Mouse (Mus musculus) CH12.LX (cell line): ENCODE data around the gene Tmem184a. TPM values are rescaled to one million over a fixed set of nuclear protein-coding genes. Genes with fewer than 3 reads are reported as not detected.
A peak's percentile ranks its signal among the peaks of the same experiment; 100 is the strongest.

Experiments used
- DNase-seq: peaks from one replicate; pipeline ENCODE4 v3.0.0-alpha.2; 2013; ENCODE audit errors: extremely low read depth
- H3K27ac ChIP-seq: 2 replicates; pipeline ENCODE4 v1.5.1; 2012; ENCODE audit warnings: low read depth, mild to moderate bottlenecking, control low read depth, moderate library complexity; ENCODE audit not compliant: insufficient read depth
- H3K27me3 ChIP-seq: replicated peaks from 2 replicates; pipeline ENCODE3; 2012; ENCODE audit warnings: inconsistent platforms
- H3K36me3 ChIP-seq, 2 experiments: replicated peaks in 1 of 2; 2 replicates each; pipeline versions ENCODE3 to v1.6.1; 2012; ENCODE audit warnings: inconsistent platforms in 1 of 2, low read length in 1 of 2, mild to moderate bottlenecking in 1 of 2, mixed read lengths in 1 of 2, moderate library complexity in 1 of 2; ENCODE audit not compliant: control insufficient read depth in 1 of 2, insufficient read depth in 1 of 2
- H3K4me1 ChIP-seq, 2 experiments: 2 replicates each; pipeline ENCODE4 v1.6.1; 2012; ENCODE audit warnings: inconsistent platforms in 1 of 2, moderate library complexity in 1 of 2; ENCODE audit not compliant: insufficient read depth in 2 of 2, control insufficient read depth in 1 of 2
- H3K4me2 ChIP-seq: 2 replicates; pipeline ENCODE4 v1.6.1; 2012; ENCODE audit warnings: low read depth, mild to moderate bottlenecking, control low read depth; ENCODE audit not compliant: poor library complexity, insufficient read depth, severe bottlenecking
- H3K4me3 ChIP-seq, 3 experiments: fragments of 150-350 bp in 1 of 3; sonication (generic) in 1 of 3; replicated peaks in 1 of 3; 2 replicates each; pipeline versions ENCODE3 to v1.5.1; 2011 to 2012; ENCODE audit warnings: low read depth in 2 of 3, low read length in 2 of 3, mild to moderate bottlenecking in 2 of 3, moderate library complexity in 2 of 3, control low read depth in 1 of 3, improper control_type of control experiment in 1 of 3, inconsistent platforms in 1 of 3, mixed read lengths in 1 of 3; ENCODE audit not compliant: poor library complexity in 1 of 3
- H3K79me2 ChIP-seq: replicated peaks from 2 replicates; pipeline ENCODE4 v1.6.1; 2012; ENCODE audit warnings: mild to moderate bottlenecking, moderate library complexity; ENCODE audit not compliant: control insufficient read depth, poor library complexity, insufficient read depth, severe bottlenecking; ENCODE audit errors: extremely low read depth
- H3K9ac ChIP-seq: 2 replicates; pipeline ENCODE4 v1.6.1; 2012; ENCODE audit warnings: low read depth, mild to moderate bottlenecking, control low read depth, moderate library complexity; ENCODE audit not compliant: insufficient read depth
- H3K9me3 ChIP-seq: replicated peaks from 2 replicates; pipeline ENCODE3; 2012; ENCODE audit warnings: low read length, inconsistent platforms, mixed read lengths
- CHD1 ChIP-seq: IDR thresholded peaks from 2 replicates; pipeline ENCODE4 v1.6.1; 2012; ENCODE audit warnings: low read depth, low read length, improper control_type of control experiment, inconsistent platforms
- CHD2 ChIP-seq: IDR thresholded peaks from 2 replicates; pipeline ENCODE4 v1.6.1; 2011; ENCODE audit warnings: low read length, improper control_type of control experiment
- CTCF ChIP-seq, 2 experiments: IDR thresholded peaks in 1 of 2; conservative IDR thresholded peaks in 1 of 2; 2 replicates each; pipeline ENCODE4 v1.5.1; 2011 to 2012; ENCODE audit warnings: low read depth in 2 of 2, low read length in 2 of 2, improper control_type of control experiment in 1 of 2, inconsistent platforms in 1 of 2, mild to moderate bottlenecking in 1 of 2, moderate library complexity in 1 of 2
- ELF1 ChIP-seq: IDR thresholded peaks from 2 replicates; pipeline ENCODE4 v1.6.1; 2014; ENCODE audit warnings: low read depth, mild to moderate bottlenecking, inconsistent platforms, low read length, improper control_type of control experiment
- ETS1 ChIP-seq: conservative IDR thresholded peaks from 2 replicates; pipeline ENCODE4 v1.6.1; 2012; ENCODE audit warnings: low read depth, mild to moderate bottlenecking, inconsistent platforms, low read length, improper control_type of control experiment, moderate library complexity
- GABPA ChIP-seq: IDR thresholded peaks from 2 replicates; pipeline ENCODE4 v1.6.1; 2012; ENCODE audit warnings: low read depth, low read length, improper control_type of control experiment, inconsistent platforms; ENCODE audit not compliant: insufficient replicate concordance
- HCFC1 ChIP-seq: IDR thresholded peaks from 2 replicates; pipeline ENCODE4 v1.6.1; 2012; ENCODE audit warnings: low read depth, mild to moderate bottlenecking, inconsistent platforms, low read length, improper control_type of control experiment
- IRF4 ChIP-seq: IDR thresholded peaks from 2 replicates; pipeline ENCODE4 v1.6.1; 2014; ENCODE audit warnings: low read depth, mild to moderate bottlenecking, inconsistent platforms, low read length, improper control_type of control experiment
- JUND ChIP-seq: conservative IDR thresholded peaks from 2 replicates; pipeline ENCODE4 v1.6.1; 2011; ENCODE audit warnings: low read depth, low read length, improper control_type of control experiment
- KAT2A ChIP-seq: IDR thresholded peaks from 2 replicates; pipeline ENCODE4 v1.6.1; 2012; ENCODE audit warnings: low read length, improper control_type of control experiment, inconsistent platforms; ENCODE audit not compliant: insufficient replicate concordance
- MAZ ChIP-seq: IDR thresholded peaks from 2 replicates; pipeline ENCODE4 v1.6.1; 2012; ENCODE audit warnings: low read depth, mild to moderate bottlenecking, inconsistent platforms, low read length, improper control_type of control experiment, moderate library complexity
- MEF2A ChIP-seq: IDR thresholded peaks from 2 replicates; pipeline ENCODE4 v1.6.1; 2014; ENCODE audit warnings: low read depth, mild to moderate bottlenecking, inconsistent platforms, low read length, improper control_type of control experiment, borderline replicate concordance
- MYC ChIP-seq: IDR thresholded peaks from 2 replicates; pipeline ENCODE4 v1.6.1; 2011; ENCODE audit warnings: low read depth, mild to moderate bottlenecking, improper control_type of control experiment, low read length
- NELFE ChIP-seq: IDR thresholded peaks from 2 replicates; pipeline ENCODE4 v1.6.1; 2011; ENCODE audit warnings: low read depth, low read length, improper control_type of control experiment
- POLR2A ChIP-seq: IDR thresholded peaks from 2 replicates; pipeline ENCODE4 v1.6.1; 2011; ENCODE audit warnings: low read depth, mild to moderate bottlenecking, improper control_type of control experiment, low read length
- POLR2AphosphoS2 ChIP-seq: IDR thresholded peaks from 2 replicates; pipeline ENCODE4 v1.6.1; 2011; ENCODE audit warnings: low read depth, low read length, improper control_type of control experiment
- RAD21 ChIP-seq: IDR thresholded peaks from 2 replicates; pipeline ENCODE4 v1.6.1; 2011; ENCODE audit warnings: low read depth, mild to moderate bottlenecking, low read length, improper control_type of control experiment, moderate library complexity
- RCOR1 ChIP-seq: conservative IDR thresholded peaks from 2 replicates; pipeline ENCODE4 v1.6.1; 2012; ENCODE audit warnings: low read depth, mild to moderate bottlenecking, inconsistent platforms, low read length, improper control_type of control experiment
- SIN3A ChIP-seq: IDR thresholded peaks from 2 replicates; pipeline ENCODE4 v1.6.1; 2012; ENCODE audit warnings: low read length, improper control_type of control experiment, inconsistent platforms
- SMC3 ChIP-seq: IDR thresholded peaks from 2 replicates; pipeline ENCODE4 v1.6.1; 2011; ENCODE audit warnings: low read depth, low read length, improper control_type of control experiment
- UBTF ChIP-seq: IDR thresholded peaks from 2 replicates; pipeline ENCODE4 v1.6.1; 2012; ENCODE audit warnings: low read depth, mild to moderate bottlenecking, inconsistent platforms, low read length, improper control_type of control experiment, moderate library complexity
- USF1 ChIP-seq: IDR thresholded peaks from 2 replicates; pipeline ENCODE4 v1.6.1; 2014; ENCODE audit warnings: low read depth, mild to moderate bottlenecking, inconsistent platforms, low read length, improper control_type of control experiment
- USF2 ChIP-seq: conservative IDR thresholded peaks from 2 replicates; pipeline ENCODE4 v1.6.1; 2011; ENCODE audit warnings: low read depth, low read length, improper control_type of control experiment
- ZMIZ1 ChIP-seq: IDR thresholded peaks from 2 replicates; pipeline ENCODE4 v1.6.1; 2012; ENCODE audit warnings: low read depth, mild to moderate bottlenecking, inconsistent platforms, low read length, improper control_type of control experiment
- ZNF384 ChIP-seq: IDR thresholded peaks from 2 replicates; pipeline ENCODE4 v1.6.1; 2012; ENCODE audit warnings: low read depth, low read length, improper control_type of control experiment, inconsistent platforms
- dilution Hi-C: fragments of 300-500 bp; cut with MboI; formaldehyde crosslinking; loops from 2 replicates; pipeline ENCODE4 v1.14.3; 2020; ENCODE audit warnings: low sequenced_read_pairs; ENCODE audit not compliant: extremely low pct_unique_long_range_greater_than_20kb, extremely low pct_ligation_motif_present
- in situ Hi-C: fragments of 300-500 bp; cut with MboI; formaldehyde crosslinking; loops from 3 replicates; pipeline ENCODE4 v1.14.3; 2019; ENCODE audit warnings: low sequenced_read_pairs, low pct_ligation_motif_present, low pct_unique_long_range_greater_than_20kb, mixed read lengths
- polyA plus RNA-seq: library from polyadenylated mRNA; unstranded; fragments of >175 nt; gene quantifications from 2 replicates; pipeline ENCODE4 v1.2.1, GENCODE M21; 2012; ENCODE audit warnings: low read depth; ENCODE audit not compliant: insufficient read length
- total RNA-seq, 2 experiments: library from RNA; depleted of rRNA; stranded (reverse); fragments of 300-350 nt in 1 of 2; fragments of >200 nt in 1 of 2; gene quantifications; 2 replicates each; pipeline ENCODE4 v1.2.3; 2012 to 2014

Tmem184a gene
- total and polyA plus RNA-seq, 3 experiments, result 0.16 to 0.20 TPM; not detected in 1

- in situ Hi-C loops (no loop called here), dilution Hi-C loops (no loop called here)
- no peaks in the 10 kb centered on the region for H3K9me3 ChIP-seq
- H3K4me3 ChIP-seq, result no peak overlapping the region
- peak; percentile 27 for DNase-seq
- no peak overlapping the region for H3K9ac ChIP-seq
- TF ChIP-seq CHD2 (no peak), SMC3 (peak; percentile 32), HCFC1 (no peak), MAZ (no peak), POLR2AphosphoS2 (no peak), KAT2A (no peak), NELFE (no peak), RAD21 (peak; percentile 34), ELF1 (no peak), USF1 (no peak), POLR2A (no peak), CTCF (conservative IDR thresholded peaks at IDR 0.05 in 1 of 2, IDR thresholded peaks at IDR 0.05 in 1 of 2; ENCODE audit: low read depth in 2 of 2, low read length in 2 of 2) (peak; percentile 74 to 87), USF2 (no peak), UBTF (no peak), SIN3A (no peak), GABPA (no peak), ZMIZ1 (no peak), ETS1 (no peak), IRF4 (no peak)
- peaks cover 9 to 33% of the 10 kb centered on the region in 2 experiments for H3K36me3 ChIP-seq
- no peak overlapping the region for H3K27ac ChIP-seq
- peaks cover 8 to 16% of the 10 kb centered on the region in 2 experiments for H3K4me1 ChIP-seq
- no peak overlapping the region for H3K4me2 ChIP-seq
- peaks cover 8% of the 10 kb centered on the region for H3K27me3 ChIP-seq
- H3K79me2 ChIP-seq, result no peaks in the 10 kb centered on the region
Observed at GRCm38 (mm10) chr5:139817292-139817691, 2.4 kb downstream of the Tmem184a start.

GRCm38 (mm10) chr5:139816445-139816844 lies 3.3 kb downstream of the Tmem184a start:
- H3K4me1 ChIP-seq, result peaks cover 16 to 24% of the 10 kb centered on the region in 2 experiments

More at GRCm38 (mm10) chr5:139816445-139816844, 3.3 kb downstream of the Tmem184a start:
- H3K9me3 ChIP-seq, result no peaks in the 10 kb centered on the region
- H3K79me2 ChIP-seq, result no peaks in the 10 kb centered on the region
- no peak for TF ChIP-seq ZNF384
- no peak for TF ChIP-seq CHD1
- TF ChIP-seq MYC, result no peak
- TF ChIP-seq USF2, result no peak
- no peak for TF ChIP-seq ZMIZ1
- no peak for TF ChIP-seq MAZ
- no peak for TF ChIP-seq MEF2A
- TF ChIP-seq POLR2A, result no peak
- no peak for TF ChIP-seq UBTF
- TF ChIP-seq JUND, result no peak
- no peak for TF ChIP-seq SIN3A
- no peak for TF ChIP-seq RCOR1
- H3K36me3 ChIP-seq, result peaks cover under 1 to 24% of the 10 kb centered on the region in 2 experiments
- H3K27ac ChIP-seq, result no peak overlapping the region
- H3K4me2 ChIP-seq, result no peak overlapping the region
- DNase-seq, result no peak
- H3K27me3 ChIP-seq, result peaks cover 10% of the 10 kb centered on the region
- dilution Hi-C loops, result no loop called here
- H3K4me3 ChIP-seq, result no peak overlapping the region
- in situ Hi-C loops, result no loop called here
- no peak overlapping the region for H3K9ac ChIP-seq
